Comparison of ENCODE assay signal across 18 mouse cellular contexts in genomic region chr11:51328387-51328942, GRCm38 (mm10). TPM values are rescaled to one million over a fixed set of nuclear protein-coding genes. Genes with fewer than 3 reads are reported as not detected.
DNase-seq lines count a peak whose midpoint lies in the region; ATAC-seq lines count a peak whose summit lies in the region.
"Had no signal": no experiment of that assay in that cellular context is flagged by ENCODE, and none has a peak within 500 bp of the region (broad histone marks: within the 10 kb centered on the region; RNA-seq: fewer than 3 reads in every experiment).

No protein-coding gene starts in this region.

- H3K9me3 ChIP-seq in forebrain, embryonic 11.5 days (ENCODE audit: control insufficient read depth, low read length) = no peaks in the 10 kb centered on the region
- H3K9me3 ChIP-seq: embryonic facial prominence, embryonic 12.5 days; forebrain, embryonic 10.5 days; heart, embryonic 15.5 days; hindbrain, embryonic 13.5 days; midbrain, embryonic 15.5 days had no signal

- H3K9ac ChIP-seq in forebrain, embryonic 11.5 days (ENCODE audit: low read length) = no peak overlapping the region
- H3K9ac ChIP-seq: embryonic facial prominence, embryonic 12.5 days; heart, embryonic 15.5 days; hindbrain, embryonic 13.5 days; liver, embryonic 13.5 days; midbrain, embryonic 15.5 days had no signal

- ATAC-seq in forebrain, embryonic 11.5 days (replicated peaks; ENCODE audit: low FRiP score) = no peak
- ATAC-seq: activated CD4-positive, CD25-positive, alpha-beta regulatory T cell, adult 4 months; intestine, postnatal 0 days; midbrain, embryonic 15.5 days had no signal

- no peaks in the 10 kb centered on the region for H3K4me1 ChIP-seq in forebrain, embryonic 11.5 days (replicated peaks; ENCODE audit: control insufficient read depth, insufficient read depth, low read length)
- H3K4me1 ChIP-seq: embryonic facial prominence, embryonic 12.5 days; heart, embryonic 15.5 days; hindbrain, embryonic 13.5 days; liver, embryonic 13.5 days; midbrain, embryonic 15.5 days had no signal

- 91% methylated on average over 12 of the region's 12 CpGs for WGBS in forebrain, embryonic 11.5 days

- H3K36me3 ChIP-seq in forebrain, embryonic 11.5 days (ENCODE audit: control insufficient read depth, insufficient read depth, low read length) = no peaks in the 10 kb centered on the region
- H3K36me3 ChIP-seq: embryonic facial prominence, embryonic 12.5 days; forebrain, embryonic 10.5 days; heart, embryonic 15.5 days; hindbrain, embryonic 13.5 days; liver, embryonic 13.5 days; midbrain, embryonic 15.5 days had no signal

- no peak overlapping the region for H3K27ac ChIP-seq in forebrain, embryonic 11.5 days (ENCODE audit: low read depth, low read length)
- H3K27ac ChIP-seq: embryonic facial prominence, embryonic 12.5 days; forebrain, embryonic 10.5 days; heart, embryonic 15.5 days; hindbrain, embryonic 13.5 days; liver, embryonic 13.5 days; macrophage; midbrain, embryonic 15.5 days had no signal

- H3K4me3 ChIP-seq in forebrain, embryonic 11.5 days (ENCODE audit: low read depth, low read length) = no peak overlapping the region
- H3K4me3 ChIP-seq: embryonic facial prominence, embryonic 12.5 days; forebrain, embryonic 10.5 days; heart, embryonic 15.5 days; hindbrain, embryonic 13.5 days; liver, embryonic 13.5 days; midbrain, embryonic 15.5 days had no signal

- DNase-seq in cerebellum, adult 18-20 months = peak; percentile 15 to 19
- no peak for DNase-seq in cerebellum, adult 9-11 months
- DNase-seq in kidney, postnatal 4 days = peak; percentile 43 to 44
- no peak for DNase-seq in kidney, adult 11 months
- DNase-seq in 3T3-L1 (ENCODE audit: low read depth, low spot score) = peak; percentile 14
- peak; percentile 50 to 59 for DNase-seq in adrenal gland, postnatal 36 days
- no peak for DNase-seq in frontal cortex, postnatal 36 days (ENCODE audit: low spot score in 2 of 2)
- no peak for DNase-seq in forebrain, embryonic 11.5 days (ENCODE audit: low spot score)
- DNase-seq: left cerebral cortex, postnatal 4 days; liver, embryonic 13.5 days had no signal

- no peak overlapping the region for H3K4me2 ChIP-seq in forebrain, embryonic 11.5 days (ENCODE audit: low read depth, low read length, severe bottlenecking)
- H3K4me2 ChIP-seq: embryonic facial prominence, embryonic 12.5 days; heart, embryonic 15.5 days; hindbrain, embryonic 13.5 days; liver, embryonic 13.5 days; midbrain, embryonic 15.5 days had no signal

- H3K27me3 ChIP-seq in forebrain, embryonic 11.5 days (ENCODE audit: control insufficient read depth, insufficient read depth, low read length) = no peaks in the 10 kb centered on the region
- H3K27me3 ChIP-seq: embryonic facial prominence, embryonic 12.5 days; heart, embryonic 15.5 days; hindbrain, embryonic 13.5 days; liver, embryonic 13.5 days; midbrain, embryonic 15.5 days had no signal

RNA-seq across cellular contexts. Expression of gene Col23a1, which starts 38.7 kb away (rescaled TPM):
- total RNA-seq in adrenal gland, postnatal 36 days (2021) = 1 to 10 TPM; 2.6 to 7.0 TPM
- 7.5 and 8.5 TPM in 2 replicates for polyA plus RNA-seq in forebrain, embryonic 11.5 days (2014; fragmentation: Nextera tagmentation; extraction: Ambion mirVana)

Comparison
In these comparisons a context has a peak if more than half of its experiments do, and no peak if none do; other contexts are left out.
1. DNase-seq: peak in cerebellum, adult 18-20 months (2 of 2), kidney, postnatal 4 days (2 of 2), 3T3-L1 (single experiment) and adrenal gland, postnatal 36 days (2 of 2); none in cerebellum, adult 9-11 months (single experiment), kidney, adult 11 months (single experiment), frontal cortex, postnatal 36 days (0 of 2) and forebrain, embryonic 11.5 days (single experiment).